Mouse (Mus musculus) thymus, adult 2 months (tissue): ENCODE data around the gene Cypt12.

Experiments used
- CTCF ChIP-seq: fragments of 200-500 bp; IDR thresholded peaks from 2 replicates; pipeline ENCODE4 v1.5.1; 2012; ENCODE audit warnings: mild to moderate bottlenecking, control low read depth, low read length, moderate library complexity, borderline replicate concordance; ENCODE audit not compliant: control insufficient read depth, poor library complexity, insufficient read depth; ENCODE audit errors: extremely low read depth
- POLR2A ChIP-seq: fragments of 200-500 bp; IDR thresholded peaks from 2 replicates; pipeline ENCODE4 v1.6.1; 2012; ENCODE audit warnings: mild to moderate bottlenecking, low read length, control low read depth, moderate library complexity; ENCODE audit not compliant: control insufficient read depth, poor library complexity, insufficient read depth; ENCODE audit errors: extremely low read depth

DNA sequence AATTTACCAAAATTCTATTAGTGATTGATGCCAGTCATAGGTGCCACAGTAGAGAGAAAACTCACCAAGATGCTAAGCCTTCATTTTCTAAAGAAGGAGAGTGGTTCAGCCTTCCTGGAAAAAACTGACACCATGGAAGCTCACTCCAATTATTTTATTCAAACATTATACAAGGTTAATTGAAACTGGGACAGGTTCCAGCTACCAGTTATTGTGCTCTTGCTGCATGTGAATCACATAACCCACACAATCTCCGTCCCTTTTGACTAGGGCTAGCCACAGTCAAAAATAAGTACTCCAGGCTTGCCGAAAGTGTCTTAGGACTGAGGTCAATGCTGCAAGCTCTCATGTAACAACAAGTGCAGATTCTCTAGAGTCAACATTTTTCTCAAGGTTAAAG, 8.0 kb upstream of the Cypt12 start:
- no peak for TF ChIP-seq CTCF
- TF ChIP-seq POLR2A: no peak
